Mouse (Mus musculus): ENCODE data around the gene Csgalnact2. TPM values are rescaled to one million over a fixed set of nuclear protein-coding genes. Genes with fewer than 3 reads are reported as not detected.

The Csgalnact2 gene
- polyA plus RNA-seq, 1 experiment from 2014 or later = 15.3 TPM

DNA sequence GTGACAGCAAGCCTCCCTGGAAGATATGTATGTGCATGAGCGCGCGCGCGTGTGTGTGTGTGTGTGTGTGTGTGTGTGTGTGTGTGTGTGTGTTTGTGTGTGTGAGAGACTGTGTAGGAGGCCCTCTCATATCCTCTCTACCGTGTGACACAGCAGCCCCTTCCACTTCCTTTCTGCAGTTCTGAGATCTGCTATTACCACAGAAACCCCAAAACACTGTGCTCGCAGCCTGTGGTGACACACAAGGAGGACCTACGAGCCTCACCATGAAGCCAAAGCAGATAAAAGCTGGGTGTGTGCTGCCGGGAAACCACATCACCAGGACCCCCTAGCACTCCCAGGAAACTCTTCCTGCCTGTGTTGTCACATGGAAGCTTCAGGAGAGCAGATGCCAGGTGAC lies 28.1 kb upstream of the Csgalnact2 start:
- no peak overlapping the region for H3K4me2 ChIP-seq (replicated peaks)
- no peaks in the 10 kb centered on the region for H3K36me3 ChIP-seq
- no peaks in the 10 kb centered on the region for H3K9me3 ChIP-seq
- no peak for ATAC-seq (ENCODE audit: low FRiP score, low read depth)
- H3K4me3 ChIP-seq = no peak overlapping the region
- no peak overlapping the region for H3K27ac ChIP-seq
- 90% methylated on average over 9 of the region's 9 CpGs for WGBS
- no peaks in the 10 kb centered on the region for H3K27me3 ChIP-seq
- no peak overlapping the region for H3K9ac ChIP-seq
- H3K4me1 ChIP-seq = no peaks in the 10 kb centered on the region

GRCm38 (mm10) chr6:118165516-118165915 lies 26.6 kb upstream of the Csgalnact2 start:
- Histone ChIP-seq H3K4me1 (no peaks in the 10 kb centered on the region), H3K27ac (no peak overlapping the region), H3K27me3 (no peaks in the 10 kb centered on the region), H3K9me3 (no peaks in the 10 kb centered on the region), H3K4me3 (no peak overlapping the region), H3K36me3 (no peaks in the 10 kb centered on the region), H3K9ac (no peak overlapping the region), H3K4me2 (replicated peaks) (no peak overlapping the region)
- 94% methylated on average over 1 of the region's 1 CpGs for WGBS
- no peak for ATAC-seq (ENCODE audit: low FRiP score, low read depth)

GRCm38 (mm10) chr6:118164691-118165090 lies 25.8 kb upstream of the Csgalnact2 start:
- no peak overlapping the region for H3K4me2 ChIP-seq (replicated peaks)
- ATAC-seq (ENCODE audit: low FRiP score, low read depth) = no peak
- H3K27me3 ChIP-seq = no peaks in the 10 kb centered on the region
- H3K36me3 ChIP-seq = no peaks in the 10 kb centered on the region
- no peaks in the 10 kb centered on the region for H3K4me1 ChIP-seq
- H3K9ac ChIP-seq = no peak overlapping the region
- WGBS = 55% methylated on average over 8 of the region's 8 CpGs
- H3K9me3 ChIP-seq = no peaks in the 10 kb centered on the region
- H3K4me3 ChIP-seq = no peak overlapping the region
- no peak overlapping the region for H3K27ac ChIP-seq

DNA sequence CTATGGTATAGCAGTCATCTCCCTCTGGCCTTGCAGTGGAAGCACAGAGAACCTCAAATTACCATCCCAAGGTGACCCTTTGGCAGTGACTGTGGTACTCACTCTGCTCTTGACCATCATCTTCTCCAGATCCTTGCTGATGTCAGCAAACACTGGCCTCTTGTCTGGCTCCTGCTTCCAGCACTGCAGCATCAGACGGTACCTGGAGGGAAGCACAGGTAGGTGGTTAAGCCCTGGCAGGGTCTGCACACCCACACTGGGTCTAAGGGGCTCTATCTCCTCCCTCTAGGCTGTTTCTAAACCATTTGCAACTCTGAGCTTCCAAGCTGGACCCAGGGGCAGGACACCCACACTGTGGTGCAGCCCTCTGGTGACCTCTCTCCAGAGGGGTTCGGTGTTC lies 24.1 kb upstream of the Csgalnact2 start:
- H3K9ac ChIP-seq = no peak overlapping the region
- no peaks in the 10 kb centered on the region for H3K9me3 ChIP-seq
- ATAC-seq (ENCODE audit: low FRiP score, low read depth) = no peak
- no peak overlapping the region for H3K4me2 ChIP-seq (replicated peaks)
- no peaks in the 10 kb centered on the region for H3K36me3 ChIP-seq
- H3K27me3 ChIP-seq = no peaks in the 10 kb centered on the region
- no peak overlapping the region for H3K4me3 ChIP-seq
- no peaks in the 10 kb centered on the region for H3K4me1 ChIP-seq
- 91% methylated on average over 2 of the region's 2 CpGs for WGBS
- H3K27ac ChIP-seq = no peak overlapping the region

DNA sequence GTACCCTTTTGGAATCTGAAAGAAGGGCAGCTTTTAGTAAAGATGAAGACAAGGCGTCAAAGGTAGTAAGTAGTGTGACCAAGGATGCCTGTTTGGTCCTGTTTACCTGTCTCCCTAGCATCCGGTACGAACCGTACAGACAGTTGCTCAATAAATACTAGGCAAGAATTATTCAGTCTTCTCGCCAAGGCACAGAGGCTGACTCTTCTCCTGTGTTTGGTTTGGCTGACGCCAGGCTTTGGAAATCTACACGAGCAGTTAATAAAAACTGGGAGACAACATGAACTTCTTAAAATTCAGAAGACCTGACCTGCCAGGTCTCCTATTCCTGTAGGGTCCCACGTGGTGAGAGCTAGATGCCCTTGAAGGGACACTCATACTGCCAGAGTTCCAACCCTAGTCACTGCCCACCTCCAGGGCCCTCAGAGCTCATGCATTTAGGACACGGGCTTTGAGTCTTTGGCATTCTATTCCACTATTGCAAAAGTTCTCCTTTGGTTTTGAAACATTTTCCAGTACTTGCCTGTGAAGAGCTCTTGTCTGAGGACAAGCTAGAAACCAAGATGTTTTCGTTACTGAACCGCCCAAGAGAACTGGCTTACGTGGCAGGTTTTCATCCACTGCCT lies 23.6 kb upstream of the Csgalnact2 start:
- no peaks in the 10 kb centered on the region for H3K27me3 ChIP-seq
- H3K4me2 ChIP-seq (replicated peaks) = no peak overlapping the region
- no peak overlapping the region for H3K4me3 ChIP-seq
- ATAC-seq (ENCODE audit: low FRiP score, low read depth) = no peak
- H3K36me3 ChIP-seq = no peaks in the 10 kb centered on the region
- no peaks in the 10 kb centered on the region for H3K4me1 ChIP-seq
- no peak overlapping the region for H3K27ac ChIP-seq
- H3K9ac ChIP-seq = no peak overlapping the region
- WGBS = 87% methylated on average over 12 of the region's 12 CpGs
- H3K9me3 ChIP-seq = no peaks in the 10 kb centered on the region

GRCm38 (mm10) chr6:118153091-118153490 lies 14.2 kb upstream of the Csgalnact2 start:
- no peak overlapping the region for H3K27ac ChIP-seq
- H3K4me1 ChIP-seq = no peaks in the 10 kb centered on the region
- no peaks in the 10 kb centered on the region for H3K9me3 ChIP-seq
- no peak overlapping the region for H3K4me2 ChIP-seq (replicated peaks)
- H3K4me3 ChIP-seq = no peak overlapping the region
- no peak overlapping the region for H3K9ac ChIP-seq
- WGBS = 88% methylated on average over 5 of the region's 5 CpGs
- H3K36me3 ChIP-seq = no peaks in the 10 kb centered on the region
- no peaks in the 10 kb centered on the region for H3K27me3 ChIP-seq
- ATAC-seq (ENCODE audit: low FRiP score, low read depth) = no peak

DNA sequence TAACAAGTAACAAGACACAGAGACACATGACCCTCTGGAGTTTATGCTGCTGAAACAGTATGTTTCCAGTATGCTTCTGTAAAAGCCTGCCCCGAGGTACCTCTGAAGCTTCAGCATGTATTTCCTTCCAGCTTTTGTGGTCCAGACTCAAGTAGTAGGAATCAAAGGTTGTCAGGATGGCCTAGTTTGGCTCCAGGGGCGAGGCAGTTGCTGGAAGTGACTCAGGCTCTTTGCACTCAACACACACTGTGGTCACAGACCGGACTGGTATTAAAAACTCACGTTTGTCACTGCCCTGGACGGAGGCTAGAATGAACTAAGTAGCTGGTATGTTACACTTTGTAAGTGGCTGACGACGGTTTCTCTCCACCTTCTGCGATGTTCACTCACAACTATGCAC lies 12.0 kb upstream of the Csgalnact2 start:
- H3K27ac ChIP-seq = no peak overlapping the region
- H3K9ac ChIP-seq = no peak overlapping the region
- no peaks in the 10 kb centered on the region for H3K9me3 ChIP-seq
- H3K36me3 ChIP-seq = no peaks in the 10 kb centered on the region
- no peak overlapping the region for H3K4me3 ChIP-seq
- no peaks in the 10 kb centered on the region for H3K27me3 ChIP-seq
- H3K4me1 ChIP-seq = no peaks in the 10 kb centered on the region
- 79% methylated on average over 8 of the region's 8 CpGs for WGBS
- no peak overlapping the region for H3K4me2 ChIP-seq (replicated peaks)
- no peak for ATAC-seq (ENCODE audit: low FRiP score, low read depth)

GRCm38 (mm10) chr6:118150538-118150937 lies 11.6 kb upstream of the Csgalnact2 start:
- Histone ChIP-seq H3K27me3 (no peaks in the 10 kb centered on the region), H3K9me3 (no peaks in the 10 kb centered on the region), H3K36me3 (no peaks in the 10 kb centered on the region), H3K4me1 (no peaks in the 10 kb centered on the region), H3K9ac (no peak overlapping the region), H3K27ac (no peak overlapping the region), H3K4me2 (replicated peaks) (no peak overlapping the region), H3K4me3 (no peak overlapping the region)
- 75% methylated on average over 2 of the region's 2 CpGs for WGBS
- no peak for ATAC-seq (ENCODE audit: low FRiP score, low read depth)

DNA sequence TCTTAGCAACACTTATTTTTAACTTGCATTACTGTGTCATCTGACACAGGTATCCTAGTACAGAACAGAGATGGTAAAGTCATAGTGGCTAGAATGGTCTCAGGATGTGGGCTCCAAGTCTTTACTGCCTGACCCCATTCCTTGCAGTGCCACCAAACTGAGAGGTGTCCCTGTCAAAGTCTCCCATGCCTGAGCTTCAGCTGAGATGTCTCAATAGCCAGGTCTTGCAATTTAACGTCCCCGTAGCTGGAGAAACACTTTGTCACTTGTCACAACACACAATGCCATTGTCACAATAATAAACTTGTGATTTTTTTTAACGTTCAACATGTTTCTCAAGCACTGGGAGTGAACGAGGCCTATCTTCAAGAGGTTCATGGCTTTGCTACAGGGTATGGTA lies 11.2 kb upstream of the Csgalnact2 start:
- Histone ChIP-seq H3K27ac (no peak overlapping the region), H3K9me3 (no peaks in the 10 kb centered on the region), H3K9ac (no peak overlapping the region), H3K4me3 (no peak overlapping the region), H3K36me3 (no peaks in the 10 kb centered on the region), H3K4me1 (no peaks in the 10 kb centered on the region), H3K4me2 (replicated peaks) (no peak overlapping the region), H3K27me3 (no peaks in the 10 kb centered on the region)
- 84% methylated on average over 4 of the region's 4 CpGs for WGBS
- ATAC-seq (ENCODE audit: low FRiP score, low read depth) = no peak

- no peaks in the 10 kb centered on the region for H3K27me3 ChIP-seq
- peaks cover 2% of the 10 kb centered on the region; the same call in 1 of the 2 replicates for H3K4me1 ChIP-seq
- no peak for ATAC-seq (ENCODE audit: low FRiP score, low read depth)
- no peaks in the 10 kb centered on the region for H3K36me3 ChIP-seq
- 78% methylated on average over 6 of the region's 6 CpGs for WGBS
- H3K4me2 ChIP-seq (replicated peaks) = no peak overlapping the region
- no peak overlapping the region for H3K27ac ChIP-seq
- 0 out of 2 replicates have a peak, but pooled peaks cover 7% of the 10 kb centered on the region for H3K9me3 ChIP-seq
- H3K4me3 ChIP-seq = no peak overlapping the region
- no peak overlapping the region for H3K9ac ChIP-seq
Observed at GRCm38 (mm10) chr6:118140961-118141360, 2.0 kb upstream of the Csgalnact2 start.

- H3K4me3 ChIP-seq = no peak overlapping the region
- H3K27ac ChIP-seq = no peak overlapping the region
- WGBS = 81% methylated on average over 2 of the region's 2 CpGs
- H3K9me3 ChIP-seq = no peaks in the 10 kb centered on the region
- H3K4me2 ChIP-seq (replicated peaks) = no peak overlapping the region
- H3K9ac ChIP-seq = no peak overlapping the region
- H3K27me3 ChIP-seq = no peaks in the 10 kb centered on the region
- H3K4me1 ChIP-seq = peaks cover 2% of the 10 kb centered on the region; the same call in 1 of the 2 replicates
- H3K36me3 ChIP-seq = no peaks in the 10 kb centered on the region
- no peak for ATAC-seq (ENCODE audit: low FRiP score, low read depth)
Observed at GRCm38 (mm10) chr6:118137148-118137547, 1.8 kb downstream of the Csgalnact2 start.

GRCm38 (mm10) chr6:118134461-118134860 lies 4.5 kb downstream of the Csgalnact2 start:
- peaks cover 2% of the 10 kb centered on the region; the same call in 1 of the 2 replicates for H3K4me1 ChIP-seq
- WGBS = 37% methylated on average over 1 of the region's 1 CpGs
- ATAC-seq (ENCODE audit: low FRiP score, low read depth) = no peak
- H3K9ac ChIP-seq = no peak overlapping the region
- H3K27ac ChIP-seq = no peak overlapping the region
- H3K9me3 ChIP-seq = no peaks in the 10 kb centered on the region
- H3K27me3 ChIP-seq = no peaks in the 10 kb centered on the region
- H3K36me3 ChIP-seq = no peaks in the 10 kb centered on the region
- H3K4me2 ChIP-seq (replicated peaks) = no peak overlapping the region
- H3K4me3 ChIP-seq = no peak overlapping the region

- Histone ChIP-seq H3K9me3 (no peaks in the 10 kb centered on the region), H3K4me2 (replicated peaks) (no peak overlapping the region), H3K27me3 (no peaks in the 10 kb centered on the region), H3K4me1 (no peaks in the 10 kb centered on the region), H3K4me3 (no peak overlapping the region), H3K36me3 (peaks cover 5% of the 10 kb centered on the region; the same call in 1 of the 2 replicates), H3K27ac (no peak overlapping the region), H3K9ac (no peak overlapping the region)
- 59% methylated on average over 2 of the region's 2 CpGs for WGBS
- ATAC-seq (ENCODE audit: low FRiP score, low read depth) = no peak
Observed at GRCm38 (mm10) chr6:118130022-118130421, 8.9 kb downstream of the Csgalnact2 start.

All from limb, embryonic 13.5 days (tissue).